Mouse (Mus musculus) CD4-positive, CD25-positive, alpha-beta regulatory T cell, adult 2 months (primary cell): Measurements from ENCODE around the gene Slc35f3.

Experiments
- DNase-seq: peaks from one replicate; pipeline ENCODE4 v3.0.0-alpha.2; 2012; ENCODE audit warnings: low read depth, low spot score

Slc35f3 gene

DNA sequence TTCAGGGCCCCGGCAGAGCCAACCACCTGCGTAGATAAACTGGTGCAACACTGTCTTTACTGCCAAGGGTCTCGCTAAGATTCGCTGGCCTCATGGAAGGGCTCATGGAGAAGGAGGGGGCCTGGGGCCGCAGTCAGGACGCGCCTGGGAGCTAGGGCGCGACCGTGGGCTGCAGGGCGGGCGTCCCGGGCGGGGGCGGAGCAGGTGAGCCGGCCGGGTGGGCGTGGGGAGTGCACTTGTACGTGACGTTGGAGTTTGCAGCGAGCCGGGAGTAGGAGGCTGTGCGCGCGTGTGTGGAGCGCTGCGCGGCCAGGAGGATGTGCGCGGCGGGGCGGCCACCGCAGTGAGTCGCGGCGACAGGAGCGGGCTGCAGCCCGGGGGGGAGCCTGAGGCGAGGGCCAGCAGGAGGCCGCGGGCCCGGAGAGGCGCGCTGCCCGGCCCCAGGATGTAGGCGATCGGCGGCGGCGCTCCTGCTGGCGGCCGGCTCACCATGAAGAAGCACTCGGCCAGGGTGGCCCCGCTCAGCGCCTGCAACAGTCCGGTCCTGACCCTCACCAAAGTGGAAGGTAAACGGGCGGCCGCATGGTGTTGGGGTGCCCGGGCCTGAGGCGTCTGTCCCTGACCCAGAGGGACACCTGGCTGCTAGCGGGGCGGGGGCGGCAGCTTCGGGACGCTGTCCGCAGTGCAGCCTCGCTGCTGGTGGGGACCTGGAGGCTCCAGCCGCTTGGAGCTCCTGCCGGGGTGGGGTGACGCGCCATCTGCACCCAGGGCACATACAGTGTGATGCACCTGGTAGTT lies at the start of gene Slc35f3:
Gene Slc35f3, plus strand, starts transcription at position 263 of the 798 bp plus-strand sequence.
- no peak for DNase-seq

DNA sequence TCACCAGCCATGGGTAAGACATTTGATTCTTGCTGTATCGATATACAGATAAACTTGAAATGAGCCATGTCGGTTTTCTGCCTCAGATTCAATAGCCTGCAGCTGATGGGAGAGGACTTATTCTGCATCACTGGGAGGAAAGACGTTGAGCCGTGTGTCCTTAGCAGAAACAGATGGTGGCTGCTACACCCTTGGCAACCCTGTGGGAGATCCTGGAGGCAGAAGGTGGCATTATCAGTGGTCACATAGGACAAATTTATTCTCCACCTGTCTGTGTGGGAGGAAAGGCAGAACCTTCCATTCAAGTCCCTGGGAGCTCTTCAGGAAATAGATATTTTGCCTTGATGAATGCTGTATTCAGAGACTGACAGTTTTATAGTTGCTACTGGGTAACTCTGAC lies 47.9 kb upstream of the Slc35f3 start:
- no peak for DNase-seq

DNA sequence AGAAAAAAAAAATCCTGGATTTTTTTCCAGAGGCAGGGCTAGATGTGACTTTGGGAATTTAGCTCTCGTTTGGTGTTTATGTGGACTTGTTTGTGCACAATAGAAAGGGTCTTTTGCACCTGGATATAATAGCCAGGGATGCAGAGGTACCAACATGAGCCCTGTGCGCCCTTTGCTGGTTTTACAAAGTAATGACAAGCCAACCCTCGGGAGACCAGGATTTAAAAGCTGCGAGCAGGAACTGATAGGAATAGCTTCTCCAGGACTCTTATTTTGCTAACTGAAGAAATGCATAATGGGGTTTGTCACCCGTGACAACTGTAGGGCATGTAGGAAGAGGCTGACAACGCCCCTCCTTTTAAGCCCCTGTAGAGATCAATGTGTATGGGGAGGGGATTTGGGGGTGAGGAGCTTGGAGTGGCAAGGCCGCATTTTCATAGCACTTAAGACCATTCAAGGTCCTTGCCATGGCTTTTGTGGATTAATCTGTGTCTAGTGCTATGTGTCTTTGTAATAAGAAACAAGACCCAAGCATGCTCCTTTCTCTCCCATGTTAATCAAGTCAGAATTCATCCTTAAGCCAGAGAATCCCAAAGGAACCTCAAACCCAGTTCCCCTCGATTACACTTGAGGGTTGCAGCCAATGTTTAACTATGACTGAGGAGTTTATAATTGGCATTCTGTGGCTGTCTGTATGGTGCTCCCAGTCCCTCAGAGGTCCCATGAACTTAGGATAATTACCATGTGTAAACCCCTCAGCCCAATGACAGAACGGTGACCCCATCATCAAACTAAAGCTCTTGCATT lies 41.6 kb upstream of the Slc35f3 start:
- no peak for DNase-seq

DNA sequence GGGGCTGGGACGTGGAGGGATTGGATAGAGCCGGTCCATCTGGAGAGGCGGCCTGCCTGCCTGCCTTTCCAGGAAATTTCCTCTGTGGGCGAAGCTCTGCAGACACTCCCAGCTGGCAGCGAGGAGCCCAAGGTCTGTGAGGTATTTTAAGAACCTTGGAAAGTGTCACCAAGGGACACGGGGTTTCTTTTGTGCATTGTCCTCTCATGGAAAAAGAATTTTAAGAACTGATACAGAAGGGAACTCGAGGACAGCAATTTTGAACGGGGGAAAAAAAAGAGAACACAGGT lies 41.0 kb upstream of the Slc35f3 start:
- DNase-seq = no peak

DNA sequence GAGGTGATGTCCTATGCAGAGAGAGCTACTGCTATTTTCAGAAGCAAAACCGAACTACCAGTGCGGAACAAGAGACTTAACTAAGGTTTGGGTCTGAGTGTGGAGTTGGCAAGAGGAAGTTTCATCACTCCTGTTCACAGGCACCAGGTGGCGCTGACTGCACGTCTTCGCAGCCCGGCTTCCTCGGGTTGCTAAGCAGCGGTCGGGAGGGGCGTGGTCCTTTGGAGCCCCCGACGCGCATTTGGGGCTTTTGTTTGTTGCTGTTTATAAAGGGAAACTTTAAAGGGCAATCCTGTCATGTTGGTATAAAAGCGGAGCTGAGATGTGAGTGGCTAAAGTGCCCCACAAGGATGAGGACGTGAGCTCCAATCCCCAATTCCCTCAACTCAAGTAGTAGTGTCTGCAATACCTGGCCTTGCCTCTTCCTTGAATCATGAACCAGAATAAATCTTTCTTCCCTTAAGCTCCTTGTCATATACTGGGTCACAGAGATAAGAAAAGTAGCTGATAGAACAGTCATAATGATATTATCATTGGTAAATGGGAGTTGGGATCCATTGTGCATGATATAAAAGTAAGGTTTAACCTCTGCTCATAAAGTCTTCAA lies 40.1 kb upstream of the Slc35f3 start:
- peak; percentile 44 for DNase-seq

DNA sequence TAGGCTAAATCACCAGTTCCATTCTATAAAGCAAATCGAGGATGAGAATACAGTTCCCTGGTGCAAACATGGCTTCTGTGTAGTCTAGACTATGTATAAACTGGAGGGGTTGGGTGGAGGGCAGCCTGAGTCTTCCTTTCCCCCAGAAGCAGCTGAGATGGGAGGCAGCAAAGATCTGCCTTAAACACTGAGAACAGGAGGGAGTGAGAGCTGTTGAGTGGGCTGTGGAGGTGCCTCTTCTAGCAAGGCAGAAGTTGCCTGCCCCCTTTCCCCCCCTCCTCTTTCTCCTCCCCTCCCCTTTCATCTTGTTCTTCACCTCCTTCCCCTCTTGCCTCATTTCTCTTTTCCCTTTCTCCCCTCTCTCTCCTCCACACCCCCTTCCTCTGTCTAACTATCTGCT lies 33.2 kb upstream of the Slc35f3 start:
- DNase-seq = no peak

DNA sequence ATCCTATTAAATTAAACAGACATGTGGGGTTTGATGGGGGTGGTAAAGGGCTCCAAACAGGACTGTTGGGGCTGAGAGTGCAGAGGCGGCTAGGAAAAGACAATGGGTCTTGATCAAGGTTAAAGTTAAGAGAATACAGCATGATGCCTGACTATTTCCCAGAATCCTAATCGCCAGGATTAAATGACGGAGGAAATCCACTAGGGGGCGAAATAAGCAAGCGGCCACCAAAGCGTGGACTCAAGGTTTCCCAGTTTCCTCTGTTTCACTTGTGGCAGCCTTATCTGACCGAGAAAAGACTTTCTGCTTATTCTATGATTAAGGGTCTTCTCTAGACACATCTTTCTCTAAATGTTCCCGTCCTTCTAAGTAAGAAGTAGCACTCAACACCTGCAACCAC lies 31.2 kb upstream of the Slc35f3 start:
- DNase-seq = peak; percentile 5

DNA sequence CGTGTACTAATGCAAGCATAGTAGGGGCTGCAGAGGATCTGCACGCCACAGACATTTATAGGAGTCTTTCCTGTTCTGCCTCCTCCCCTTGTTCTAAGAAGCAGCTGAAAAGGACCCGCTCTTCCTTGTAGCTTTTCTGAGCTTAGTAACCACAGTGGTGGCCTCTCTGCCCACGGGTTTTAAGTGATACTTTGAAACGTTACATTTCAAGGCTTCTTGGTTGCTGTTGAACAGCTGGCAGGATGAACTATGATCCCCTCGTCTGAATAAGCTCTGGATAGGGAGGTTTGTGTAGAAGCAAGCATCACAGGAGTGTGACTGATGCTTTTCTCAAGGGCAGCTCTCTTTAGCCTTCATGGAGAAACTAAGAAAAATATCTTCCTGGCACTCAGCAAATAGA lies 28.6 kb upstream of the Slc35f3 start:
- no peak for DNase-seq

DNA sequence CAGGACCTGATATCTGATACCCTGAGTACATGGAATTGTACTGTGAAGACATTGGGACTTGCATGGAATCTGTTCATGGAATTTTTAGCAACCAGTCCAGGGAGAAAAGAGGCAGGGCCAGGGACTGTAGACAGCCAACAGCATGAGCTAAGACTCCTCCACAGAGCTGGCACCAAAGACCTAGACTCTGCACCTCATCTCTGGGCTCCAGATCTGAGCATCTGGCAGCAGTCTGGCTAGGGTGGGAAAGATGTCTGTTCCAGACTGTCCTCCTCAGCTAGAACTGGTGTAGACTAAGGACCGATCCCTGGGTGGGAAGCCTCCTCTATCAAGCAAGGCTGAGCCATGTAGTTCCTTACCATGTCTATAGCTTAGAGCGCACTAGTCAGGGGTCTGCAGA lies 25.9 kb upstream of the Slc35f3 start:
- no peak for DNase-seq

DNA sequence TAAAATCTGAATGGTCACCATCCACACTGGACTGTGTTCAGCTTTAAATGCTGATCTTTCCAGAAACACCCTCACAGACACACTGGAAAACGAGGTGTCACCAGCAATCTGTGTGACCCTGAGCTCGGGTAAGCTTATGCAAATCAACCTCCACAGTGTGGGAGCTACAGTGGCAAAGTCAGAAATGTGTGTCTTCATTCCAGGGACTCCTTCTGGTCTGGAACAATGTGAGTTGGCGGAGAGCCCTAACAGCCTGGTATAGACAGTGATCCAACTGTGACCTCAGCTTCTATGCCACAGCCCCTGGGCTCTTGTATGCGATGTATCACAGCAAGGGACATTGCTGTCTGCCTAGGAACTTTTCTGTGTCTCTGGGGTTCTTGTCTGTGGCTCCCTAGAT lies 25.3 kb upstream of the Slc35f3 start:
- DNase-seq = no peak

DNA sequence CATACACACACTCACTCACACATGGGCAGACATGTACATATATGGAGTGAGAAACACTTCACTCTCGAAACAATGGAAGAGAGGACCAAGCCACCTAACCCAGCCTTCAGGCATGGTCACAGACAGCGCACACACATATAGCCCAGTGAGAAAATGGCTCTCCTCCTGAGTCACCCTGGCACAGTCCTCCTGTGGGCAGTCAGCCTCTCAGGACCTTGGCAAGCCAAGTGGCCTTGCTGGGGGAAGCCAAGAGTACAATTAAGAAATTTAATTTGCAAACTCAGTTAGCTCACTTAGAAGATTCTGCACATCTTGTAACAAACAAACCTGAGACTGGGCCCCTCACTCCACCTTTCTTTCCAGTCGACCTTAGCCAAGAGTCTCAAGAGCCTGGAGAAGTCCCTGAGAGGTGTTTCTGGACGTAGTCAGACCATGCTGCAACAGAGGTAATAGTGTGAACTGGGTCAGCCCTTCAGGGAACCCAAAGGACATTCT lies 23.4 kb upstream of the Slc35f3 start:
- no peak for DNase-seq

DNA sequence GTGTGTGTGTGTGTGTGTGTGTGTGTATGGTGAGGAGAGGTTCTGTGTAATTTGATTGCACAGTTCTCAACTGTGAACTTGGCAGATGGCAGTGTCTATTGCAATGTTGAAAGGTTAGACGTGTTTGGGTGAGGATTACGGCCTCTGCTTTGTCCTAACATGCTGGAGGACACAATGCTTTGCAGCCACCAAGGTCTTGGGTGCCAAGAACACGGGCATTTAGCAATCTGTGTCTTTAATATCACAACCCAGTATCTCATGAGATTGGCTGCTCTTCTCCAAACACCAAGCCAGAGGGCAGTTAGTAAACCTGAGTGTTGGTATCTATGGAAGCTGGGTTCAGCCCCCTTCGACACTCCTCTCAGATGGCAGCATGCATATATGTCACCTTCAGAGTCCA lies 22.5 kb upstream of the Slc35f3 start:
- no peak for DNase-seq

DNA sequence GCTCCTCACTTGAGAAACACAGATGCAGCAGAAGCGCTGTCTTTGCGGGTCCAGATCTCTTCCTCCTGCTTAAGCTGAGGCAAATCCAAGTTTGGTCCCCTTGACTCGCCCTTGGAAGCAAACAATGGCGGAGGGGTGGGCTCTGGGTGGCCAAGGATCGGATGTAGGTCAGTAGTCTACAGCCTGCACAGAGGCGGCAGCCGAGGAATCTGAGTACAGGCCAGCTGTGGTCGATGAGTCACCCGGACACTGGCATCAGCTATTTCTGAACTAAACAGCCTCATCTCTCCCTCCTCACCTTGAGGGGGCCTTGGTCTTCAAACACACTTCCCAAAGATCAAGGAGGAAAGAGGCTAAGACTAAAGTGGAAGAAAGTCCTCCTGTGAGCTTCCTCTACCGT lies 6.4 kb upstream of the Slc35f3 start:
- no peak for DNase-seq

DNA sequence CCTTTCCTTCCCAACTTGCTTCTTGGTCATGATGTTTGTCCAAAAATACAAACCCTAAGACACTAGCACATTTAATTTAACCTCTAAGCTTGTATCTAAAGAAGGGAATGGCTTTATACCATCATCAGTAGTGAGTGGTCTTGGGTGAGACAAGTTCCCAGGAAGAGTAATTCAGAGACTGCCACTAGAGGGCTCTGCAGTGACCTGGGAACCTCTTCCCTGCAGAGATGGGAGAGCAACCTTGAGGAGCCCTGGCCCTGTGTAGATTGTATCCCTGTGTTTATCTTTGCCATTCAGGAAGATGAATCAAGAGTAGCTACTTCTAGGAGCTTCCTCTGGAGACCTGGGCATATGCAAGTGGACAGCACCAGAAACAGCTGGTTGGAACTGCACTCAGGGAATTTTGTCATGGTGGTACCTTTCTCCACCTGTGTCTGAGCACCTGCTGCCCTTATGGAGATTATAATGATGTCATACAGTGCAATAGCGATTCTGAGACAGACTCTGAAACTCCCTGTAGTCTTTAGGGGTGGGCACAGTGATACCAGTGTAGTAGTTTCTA lies 993 bp upstream of the Slc35f3 start:
- peak; percentile 39 for DNase-seq

DNA sequence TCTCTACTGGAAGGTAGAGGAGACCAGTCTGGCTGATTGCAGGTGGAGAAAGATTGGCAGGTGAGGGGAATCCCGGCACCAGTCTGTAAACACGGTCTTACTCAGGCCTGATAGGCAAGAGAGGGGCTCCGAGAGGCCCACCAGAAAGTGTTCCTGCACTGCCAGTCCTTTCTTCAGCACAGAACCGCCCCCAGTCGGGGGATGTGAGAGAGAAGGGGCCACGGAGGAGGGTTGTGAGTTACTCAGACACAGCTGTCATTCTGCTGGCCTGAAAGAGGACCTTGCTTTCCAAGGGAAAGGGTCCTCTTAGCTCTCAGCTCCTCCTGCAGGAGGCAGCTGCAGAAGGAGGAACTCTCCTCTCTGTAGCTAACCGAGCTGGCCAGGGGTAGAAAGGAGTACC lies 975 bp downstream of the Slc35f3 start:
- DNase-seq = no peak

DNA sequence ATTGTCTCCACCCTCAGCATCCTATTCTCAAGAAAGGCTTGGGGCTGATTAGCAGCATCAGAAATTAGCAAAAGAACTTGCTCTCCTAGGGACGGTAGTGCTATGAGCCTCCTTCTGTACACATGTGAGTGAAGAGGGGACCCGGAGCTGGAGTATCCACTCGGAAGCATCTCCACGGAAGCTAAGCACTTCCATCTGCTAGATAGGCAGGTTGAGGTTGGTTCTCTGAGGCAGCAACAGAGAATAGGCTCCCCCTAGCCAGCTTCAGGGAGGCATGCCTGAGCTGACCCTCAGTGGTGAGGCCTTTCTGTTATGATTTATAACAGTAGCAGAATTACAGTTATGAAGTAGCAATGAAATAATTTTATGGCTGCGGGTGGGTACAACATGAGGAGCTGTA lies 2.0 kb downstream of the Slc35f3 start:
- no peak for DNase-seq

DNA sequence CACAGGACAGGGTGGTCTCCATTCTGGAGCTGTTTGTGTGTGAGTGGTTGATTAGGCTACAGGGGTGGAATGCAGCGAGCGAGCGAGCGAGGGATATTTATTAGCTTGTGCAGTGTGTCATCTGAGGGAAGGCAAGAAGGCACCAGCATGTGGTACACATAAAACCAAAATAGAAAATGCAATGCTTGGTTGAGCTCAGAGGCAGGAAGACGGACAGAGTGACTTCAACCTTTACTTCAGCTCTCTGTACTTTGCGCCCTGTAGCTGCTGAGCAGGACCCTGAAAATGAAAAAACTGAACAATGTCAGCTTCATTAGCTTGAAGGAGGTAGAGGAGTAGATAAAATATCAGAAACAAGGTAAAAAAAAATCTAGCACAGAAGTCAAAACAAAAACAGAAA lies 3.2 kb downstream of the Slc35f3 start:
- no peak for DNase-seq

DNA sequence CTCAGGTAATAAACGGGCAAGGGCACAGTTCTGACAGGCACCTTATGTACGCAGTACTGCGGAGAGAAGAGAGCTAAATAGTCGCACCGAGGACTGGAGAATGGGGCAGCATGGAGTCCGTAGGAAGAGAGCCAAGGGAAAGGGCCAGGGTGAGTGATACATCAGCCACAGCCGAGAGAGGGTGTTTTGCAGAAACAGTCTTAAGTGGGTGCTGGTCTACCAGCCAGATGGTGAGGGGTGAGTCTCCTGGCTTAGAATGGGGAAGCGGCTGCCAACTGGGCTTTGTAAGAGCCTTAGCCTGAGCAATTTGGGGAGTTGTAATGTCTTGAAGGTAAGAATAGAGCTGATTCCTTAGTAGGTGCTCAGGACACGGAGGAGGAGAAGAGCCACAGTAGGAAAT lies 8.8 kb downstream of the Slc35f3 start:
- no peak for DNase-seq

DNA sequence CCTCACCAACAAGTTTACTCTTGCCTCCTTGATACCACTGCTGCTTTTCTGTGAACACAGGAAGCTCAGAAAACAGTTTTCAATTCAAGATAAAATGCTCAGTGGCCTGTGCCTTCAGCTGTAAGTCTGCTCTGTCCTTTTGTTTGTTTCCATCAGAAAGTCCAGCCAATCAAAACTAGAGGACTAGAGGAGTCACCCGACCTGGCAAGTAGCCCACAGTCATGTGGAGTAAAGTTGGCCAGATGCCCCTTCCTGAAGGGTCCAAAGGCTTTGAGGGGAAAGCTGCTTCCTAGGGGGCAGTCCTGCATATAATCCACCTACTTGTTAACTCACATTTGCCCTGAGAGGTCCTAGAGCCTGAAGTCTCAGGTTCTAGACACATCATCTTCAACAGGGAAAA lies 10.7 kb downstream of the Slc35f3 start:
- DNase-seq = no peak

DNA sequence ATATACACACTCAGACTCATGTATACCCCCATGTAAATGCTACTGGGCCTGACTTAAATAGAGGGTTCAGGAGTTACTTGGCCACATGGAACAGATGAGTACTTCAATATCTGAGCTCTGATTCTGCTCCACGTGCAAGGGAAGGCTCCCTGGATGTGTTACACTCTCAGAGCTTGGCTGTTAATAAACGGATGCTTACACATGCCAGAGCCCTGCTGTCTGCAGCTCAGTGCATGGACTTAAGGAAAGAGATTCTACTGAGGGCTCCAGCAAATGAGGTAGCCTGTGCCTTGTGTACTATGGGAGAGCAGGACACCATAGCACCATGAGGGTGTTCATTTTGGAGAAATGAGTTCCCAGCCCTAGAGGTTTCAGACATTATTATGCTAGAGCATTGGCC lies 26.6 kb downstream of the Slc35f3 start:
- DNase-seq = no peak

DNA sequence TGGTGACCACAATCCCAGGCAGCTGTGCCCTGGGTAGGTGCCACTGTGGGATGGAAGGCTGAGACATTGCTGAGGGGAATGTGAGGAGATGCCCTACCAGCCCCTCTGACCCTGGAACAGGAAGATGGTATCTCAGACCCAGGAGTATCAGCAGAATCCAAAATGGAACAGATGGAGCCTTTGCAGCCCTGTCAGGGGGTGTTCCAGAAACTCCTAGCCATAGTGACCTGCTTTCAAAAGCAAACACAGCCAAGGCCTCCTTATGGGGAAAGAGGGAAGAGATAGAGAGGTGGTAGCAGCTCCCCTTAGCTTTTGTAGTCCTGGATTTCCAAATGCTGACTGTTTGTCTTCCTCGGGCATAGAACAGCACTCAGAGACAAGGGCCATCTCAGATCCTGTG lies 27.8 kb downstream of the Slc35f3 start:
- no peak for DNase-seq

DNA sequence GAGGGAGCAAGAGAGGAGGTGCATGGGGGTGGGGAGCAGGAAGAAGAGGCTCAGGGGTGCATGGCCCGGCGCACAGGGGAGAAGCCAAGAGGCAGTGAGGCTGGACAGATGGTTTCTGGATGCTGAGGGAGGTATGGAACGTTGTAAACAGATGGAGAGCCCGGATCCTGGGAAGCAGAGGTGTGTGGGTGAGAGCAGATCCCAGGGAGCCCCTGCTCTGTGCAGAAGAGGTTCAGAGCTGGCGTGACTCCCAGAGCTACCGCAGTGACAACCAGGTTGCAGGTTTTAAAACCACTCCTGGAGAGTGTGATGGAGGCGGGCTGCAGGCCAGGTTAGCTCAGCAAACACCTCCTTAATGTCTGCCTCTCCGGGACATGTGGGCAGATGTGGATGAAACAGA lies 28.4 kb downstream of the Slc35f3 start:
- no peak for DNase-seq
